Mouse (Mus musculus) forebrain, postnatal 0 days (tissue): ENCODE data around the gene Ints6l. TPM values are rescaled to one million over a fixed set of nuclear protein-coding genes. Genes with fewer than 3 reads are reported as not detected.

Experiments
- ATAC-seq: fragments of 200-750 bp; cut with Nextera tagmentation; 2 replicates; pipeline ENCODE4 v1.8.0; 2017; ENCODE audit warnings: mild to moderate bottlenecking, moderate library complexity
- DNase-seq: peaks from one replicate; pipeline ENCODE4 v3.0.0-alpha.2; 2015
- H3K27ac ChIP-seq: fragments of 300-500 bp; sonication (generic); 2 replicates; pipeline ENCODE4 v1.5.1; 2014; ENCODE audit warnings: low read depth, mild to moderate bottlenecking, antibody characterized with exemption, low read length, moderate library complexity, mixed read lengths
- H3K27me3 ChIP-seq: fragments of 300-500 bp; sonication (generic); 2 replicates; pipeline ENCODE4 v1.6.1; 2014; ENCODE audit warnings: mild to moderate bottlenecking, low read length, mixed read lengths; ENCODE audit not compliant: insufficient read depth
- H3K36me3 ChIP-seq: fragments of 300-500 bp; sonication (generic); 2 replicates; pipeline ENCODE4 v1.6.1; 2014; ENCODE audit warnings: mild to moderate bottlenecking, moderate library complexity; ENCODE audit not compliant: insufficient read depth
- H3K4me1 ChIP-seq: fragments of 300-500 bp; sonication (generic); 2 replicates; pipeline ENCODE4 v1.6.1; 2014; ENCODE audit warnings: antibody characterized with exemption; ENCODE audit not compliant: insufficient read depth
- H3K4me2 ChIP-seq: fragments of 300-500 bp; sonication (generic); 2 replicates; pipeline ENCODE4 v1.6.1; 2014; ENCODE audit warnings: low read depth, mild to moderate bottlenecking, moderate library complexity
- H3K4me3 ChIP-seq: fragments of 300-500 bp; sonication (generic); 2 replicates; pipeline ENCODE4 v1.5.1; 2014; ENCODE audit warnings: low read depth, low read length, mixed read lengths
- H3K9ac ChIP-seq: fragments of 300-500 bp; sonication (generic); 2 replicates; pipeline ENCODE4 v1.6.1; 2014; ENCODE audit warnings: mild to moderate bottlenecking
- H3K9me3 ChIP-seq: fragments of 300-500 bp; sonication (generic); 2 replicates; pipeline ENCODE4 v1.6.1; 2016; ENCODE audit warnings: low read length
- CTCF ChIP-seq: sonication (generic); IDR thresholded peaks from 2 replicates; pipeline ENCODE4 v1.5.1; 2016; ENCODE audit warnings: antibody characterized with exemption, control low read depth, low read depth
- WGBS: fragments of 180-500 bp; shearing (Covaris S2); extraction: QIAGEN DNeasy Blood & Tissue Kit; methylation state at CpG from one replicate; pipeline ENCODE4 v1.1.7; 2014; 5-methylcytosine and 5-hydroxymethylcytosine counted together
- polyA plus RNA-seq: library from polyadenylated mRNA; unstranded; fragments of >200 nt; fragmentation: Nextera tagmentation; extraction: Ambion mirVana; gene quantifications from 2 replicates; pipeline ENCODE4 v1.2.1, GENCODE M21; 2015
- total RNA-seq: library from RNA; depleted of rRNA; stranded (reverse); fragments of >200 nt; gene quantifications from 2 replicates; pipeline ENCODE4 v1.2.3, GENCODE M21; 2014

Ints6l gene
- total and polyA plus RNA-seq, 2 experiments from 2014 or later, result 10.1 to 33.7 TPM

GRCm38 (mm10) chrX:56446487-56447428, 7.9 kb upstream of the Ints6l start:
- Histone ChIP-seq H3K4me2 (no peak overlapping the region), H3K27me3 (no peaks in the 10 kb centered on the region), H3K36me3 (no peaks in the 10 kb centered on the region), H3K9me3 (no peaks in the 10 kb centered on the region), H3K9ac (no peak overlapping the region), H3K4me1 (no peaks in the 10 kb centered on the region), H3K27ac (no peak overlapping the region), H3K4me3 (no peak overlapping the region)
- ATAC-seq, result 0 out of 2 replicates have a peak, but pooled peaks have one; percentile 18
- 84% methylated on average over 11 of the region's 11 CpGs for WGBS
- DNase-seq, result no peak
- TF ChIP-seq CTCF, result no peak

GRCm38 (mm10) chrX:56447524-56448015, 7.1 kb upstream of the Ints6l start, which contains the start of gene Gm2174:
Gene Gm2174, plus strand, starts transcription at chrX:56447965.
- TF ChIP-seq CTCF, result no peak
- H3K4me3 ChIP-seq, result no peak within 1 kb of the TSS
- no peaks in the 10 kb centered on the region for H3K27me3 ChIP-seq
- no peaks in the 10 kb centered on the region for H3K36me3 ChIP-seq
- DNase-seq (no peak), ATAC-seq (no peak)
- no peak within 1 kb of the TSS for H3K4me2 ChIP-seq
- no peak within 1 kb of the TSS for H3K27ac ChIP-seq
- no peak within 1 kb of the TSS for H3K9ac ChIP-seq
- no peaks in the 10 kb centered on the region for H3K9me3 ChIP-seq
- WGBS, result 77% methylated on average over 4 of the region's 4 CpGs
- no peaks in the 10 kb centered on the region for H3K4me1 ChIP-seq

- 37% methylated on average over 62 of the region's 65 CpGs for WGBS
- ATAC-seq, result peak; percentile 94
- H3K4me1 ChIP-seq, result no peaks in the 10 kb centered on the region
Measured at GRCm38 (mm10) chrX:56455372-56456246, 952 bp downstream of the Ints6l start.

GRCm38 (mm10) chrX:56456379-56456778, 1.7 kb downstream of the Ints6l start:
- DNase-seq (peak; percentile 8), ATAC-seq (no peak)
- peak overlapping the region; percentile 58 for H3K4me3 ChIP-seq
- peak overlapping the region; percentile 85 for H3K9ac ChIP-seq
- no peak for TF ChIP-seq CTCF
- no peaks in the 10 kb centered on the region for H3K4me1 ChIP-seq
- H3K36me3 ChIP-seq, result no peaks in the 10 kb centered on the region
- H3K4me2 ChIP-seq, result peak overlapping the region; percentile 57
- peak overlapping the region; percentile 93 for H3K27ac ChIP-seq
- no peaks in the 10 kb centered on the region for H3K27me3 ChIP-seq
- WGBS, result 38% methylated on average over 8 of the region's 8 CpGs
- no peaks in the 10 kb centered on the region for H3K9me3 ChIP-seq

More at GRCm38 (mm10) chrX:56455372-56456246, 952 bp downstream of the Ints6l start:
- Histone ChIP-seq H3K4me3 (peak overlapping the region; percentile 58), H3K27me3 (no peaks in the 10 kb centered on the region), H3K36me3 (no peaks in the 10 kb centered on the region), H3K27ac (peak overlapping the region; percentile 93), H3K9ac (peak overlapping the region; percentile 85), H3K4me2 (peak overlapping the region; percentile 57), H3K9me3 (no peaks in the 10 kb centered on the region)
- peak; percentile 66 for TF ChIP-seq CTCF
- peak; percentile 87 for DNase-seq

- no peaks in the 10 kb centered on the region for H3K36me3 ChIP-seq
- TF ChIP-seq CTCF, result no peak
- no peak overlapping the region for H3K9ac ChIP-seq
- H3K4me2 ChIP-seq, result no peak overlapping the region
- 72% methylated on average over 14 of the region's 14 CpGs for WGBS
- no peaks in the 10 kb centered on the region for H3K4me1 ChIP-seq
- no peak for DNase-seq
- no peak overlapping the region for H3K4me3 ChIP-seq
- no peak overlapping the region for H3K27ac ChIP-seq
- H3K27me3 ChIP-seq, result no peaks in the 10 kb centered on the region
- no peak for ATAC-seq
- no peaks in the 10 kb centered on the region for H3K9me3 ChIP-seq
Measured at GRCm38 (mm10) chrX:56462020-56462933, 7.6 kb downstream of the Ints6l start.

- Histone ChIP-seq H3K4me1 (no peaks in the 10 kb centered on the region), H3K9me3 (no peaks in the 10 kb centered on the region), H3K4me3 (no peak overlapping the region), H3K36me3 (no peaks in the 10 kb centered on the region), H3K4me2 (no peak overlapping the region), H3K27ac (no peak overlapping the region), H3K9ac (no peak overlapping the region), H3K27me3 (no peaks in the 10 kb centered on the region)
- ATAC-seq, result no peak
- WGBS, result 90% methylated on average over 1 of the region's 1 CpGs
- no peak for DNase-seq
- TF ChIP-seq CTCF, result no peak
Measured at GRCm38 (mm10) chrX:56464906-56465305, 10.2 kb downstream of the Ints6l start.
